Mouse (Mus musculus) urinary bladder, adult 2 months (tissue): ENCODE measurements at regions not wholly inside any gene's neighbourhood (a gene's known extent, or its start where the extent isn't known, plus 50 kb on each side); places are given as distances from the start of the nearest gene placed in this dataset.

ENCODE experiments used
- DNase-seq: peaks from one replicate; pipeline ENCODE4 v3.0.0; 2022; ENCODE audit warnings: low spot score

DNA sequence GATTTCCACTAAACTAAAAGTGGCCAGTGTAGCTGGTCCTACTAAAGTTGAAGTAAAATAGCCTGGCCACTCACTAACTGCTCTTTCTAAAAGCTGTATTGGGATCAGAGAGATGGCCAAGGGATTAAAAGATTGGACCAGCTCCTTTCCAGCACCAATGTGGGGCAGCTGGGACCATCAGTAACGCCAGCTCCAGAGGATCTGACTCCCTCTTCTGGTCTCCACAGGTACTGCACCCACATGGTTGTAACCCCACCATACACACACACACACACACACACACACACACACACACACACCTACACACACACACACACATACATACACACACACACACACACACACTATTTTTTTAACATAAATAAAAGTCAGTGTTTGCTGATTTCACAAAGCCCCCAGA is 122.1 kb upstream of the Topaz1 start:
- no peak for DNase-seq

DNA sequence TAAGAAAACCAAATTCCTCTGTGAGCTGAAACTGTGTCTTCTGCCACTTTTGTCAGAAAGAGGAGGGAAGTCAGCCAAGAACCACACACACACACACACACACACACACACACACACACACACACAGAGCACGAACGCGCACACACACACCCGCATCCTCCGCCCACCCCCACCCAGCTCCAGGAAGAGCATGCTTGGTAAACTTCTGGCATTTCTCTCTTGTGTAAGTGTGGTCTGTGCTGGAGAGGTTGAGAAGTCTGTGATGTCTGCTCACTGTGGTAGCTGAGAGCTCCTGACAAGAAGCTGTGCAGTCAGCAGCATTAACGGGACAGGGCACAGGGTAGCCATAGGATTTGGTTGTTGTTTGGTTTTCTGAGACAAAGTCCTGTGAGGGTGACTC is 120.8 kb upstream of the Topaz1 start:
- no peak for DNase-seq

DNA sequence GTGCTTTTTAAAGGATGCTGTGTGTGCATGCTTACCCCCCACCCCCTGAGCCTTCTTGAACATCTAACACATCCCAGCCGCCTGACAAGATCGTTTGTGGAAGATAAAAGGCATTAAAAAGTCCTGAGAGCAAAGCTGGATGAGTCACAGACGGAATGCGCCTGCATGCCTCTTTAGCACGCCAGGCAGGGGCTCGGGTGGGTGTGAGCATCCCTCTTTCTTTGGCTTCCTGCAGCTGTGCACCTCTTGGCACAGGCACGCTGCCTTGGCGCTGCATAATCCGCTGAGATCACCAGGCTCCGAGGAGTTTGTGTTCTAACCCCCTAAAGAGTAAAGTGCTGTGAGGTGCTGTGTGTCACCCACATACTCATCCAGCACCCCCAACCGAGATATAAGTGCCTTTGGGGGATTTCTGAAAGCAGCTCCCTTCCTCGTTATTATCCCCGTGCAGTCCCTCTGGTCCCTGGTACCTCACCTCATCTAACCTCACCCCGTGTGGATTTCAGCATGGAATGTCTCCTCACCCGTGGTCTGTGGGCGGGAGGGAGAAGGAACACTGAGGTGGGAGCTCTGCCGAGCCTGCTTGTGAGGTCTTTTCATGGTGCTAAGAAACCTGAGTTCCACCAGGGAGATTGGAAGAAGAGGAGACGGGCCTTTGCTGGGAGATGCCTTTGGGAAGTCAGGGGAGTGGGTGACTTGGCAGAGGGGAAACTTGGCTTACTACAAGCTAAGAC is 117.8 kb upstream of the Topaz1 start:
- DNase-seq: no peak

DNA sequence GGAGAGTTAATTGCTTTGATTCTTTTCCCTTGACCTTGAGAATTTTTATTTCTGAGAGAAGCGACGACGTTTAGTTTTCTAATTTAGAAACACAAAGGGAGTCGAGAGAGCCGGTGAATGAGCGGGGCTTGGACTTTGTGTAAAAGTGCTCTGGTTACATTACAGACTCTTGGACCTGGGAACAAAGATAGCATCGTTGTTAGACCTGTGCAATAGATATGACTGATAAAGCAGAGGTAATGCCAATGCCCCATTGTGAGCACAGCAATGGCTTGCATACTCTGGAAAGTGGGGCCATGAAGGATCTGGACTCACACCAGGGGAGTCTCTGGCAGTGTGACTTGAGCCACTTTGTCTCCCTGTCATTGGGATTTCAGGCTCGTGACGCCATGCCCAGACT is 115.4 kb upstream of the Topaz1 start:
- no peak for DNase-seq

DNA sequence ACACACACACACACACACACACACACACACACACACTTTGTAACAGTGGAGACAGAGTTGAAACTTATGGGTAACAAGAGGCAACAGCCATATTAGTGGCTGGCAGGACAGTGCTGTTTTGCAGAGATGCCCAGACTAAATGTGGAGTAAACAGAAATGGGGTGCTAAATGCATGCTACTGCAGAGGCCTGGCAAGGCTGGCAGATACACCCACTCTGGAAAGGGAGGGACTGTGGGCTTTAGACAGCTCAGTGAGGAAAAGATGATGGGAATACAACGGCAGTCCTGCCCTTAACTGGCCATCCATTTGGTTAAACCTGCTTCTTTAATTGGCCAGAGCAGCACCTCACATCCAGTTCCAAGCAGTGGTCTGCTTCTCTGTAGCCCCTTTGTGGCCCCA is 113.7 kb upstream of the Topaz1 start:
- DNase-seq: no peak

DNA sequence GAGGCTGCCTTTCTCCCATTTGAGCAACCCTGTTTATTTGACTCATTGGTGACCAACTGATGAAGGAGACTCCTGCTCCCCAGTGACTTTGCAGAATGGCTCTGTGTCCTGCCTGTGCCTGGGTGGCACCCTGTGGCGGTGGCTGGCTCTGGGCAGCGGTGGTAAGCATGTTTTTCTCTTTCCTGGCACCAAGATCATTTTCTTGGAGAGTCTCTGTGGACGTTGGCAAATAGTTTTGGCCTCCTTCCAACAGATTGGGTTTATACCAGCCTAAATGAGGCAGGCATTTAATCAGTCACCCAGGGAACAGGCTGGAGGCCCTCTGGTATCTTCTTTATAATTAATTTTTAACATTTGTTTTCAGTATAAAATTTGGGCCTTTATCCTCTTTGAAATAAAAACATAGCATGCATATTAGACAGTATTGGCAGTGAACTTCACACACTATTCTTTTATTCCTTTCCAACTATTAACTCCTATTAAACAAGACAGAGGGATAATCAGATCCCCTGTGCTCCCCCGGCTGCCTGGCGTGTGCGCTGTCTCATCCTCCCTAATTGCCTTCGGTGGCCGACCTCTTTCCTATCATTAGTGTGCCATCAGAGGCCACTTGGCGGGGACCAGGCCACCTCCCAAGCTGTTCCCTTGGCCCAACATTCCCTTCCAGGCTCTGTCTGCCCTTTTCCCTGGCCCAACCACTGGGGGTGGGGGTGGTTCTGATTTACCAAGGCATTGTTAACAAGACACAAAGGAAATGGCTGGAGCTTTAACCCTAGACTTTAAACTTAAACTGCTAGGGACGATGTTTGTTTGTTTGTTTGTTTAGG is 111.8 kb upstream of the Topaz1 start:
- no peak for DNase-seq

DNA sequence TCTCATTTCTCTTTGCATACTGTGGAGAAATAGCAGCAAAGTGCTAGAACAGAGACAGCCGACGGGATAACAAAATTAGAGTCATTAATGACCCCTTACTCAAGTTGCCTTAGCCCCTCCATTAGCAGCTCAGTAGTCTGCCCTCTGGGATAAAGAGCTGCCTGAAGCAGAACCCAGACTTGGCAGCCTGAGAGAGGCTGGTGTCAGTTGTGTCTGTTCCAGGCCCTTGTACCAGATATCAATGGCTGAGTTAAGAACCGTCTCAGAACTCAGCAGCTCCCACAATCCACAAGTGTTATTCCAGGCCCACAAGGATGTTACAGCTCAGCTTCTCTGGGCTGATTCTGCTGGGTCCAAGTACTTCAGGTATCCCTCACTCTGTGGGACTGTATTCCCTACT is 109.6 kb upstream of the Topaz1 start:
- DNase-seq: no peak

DNA sequence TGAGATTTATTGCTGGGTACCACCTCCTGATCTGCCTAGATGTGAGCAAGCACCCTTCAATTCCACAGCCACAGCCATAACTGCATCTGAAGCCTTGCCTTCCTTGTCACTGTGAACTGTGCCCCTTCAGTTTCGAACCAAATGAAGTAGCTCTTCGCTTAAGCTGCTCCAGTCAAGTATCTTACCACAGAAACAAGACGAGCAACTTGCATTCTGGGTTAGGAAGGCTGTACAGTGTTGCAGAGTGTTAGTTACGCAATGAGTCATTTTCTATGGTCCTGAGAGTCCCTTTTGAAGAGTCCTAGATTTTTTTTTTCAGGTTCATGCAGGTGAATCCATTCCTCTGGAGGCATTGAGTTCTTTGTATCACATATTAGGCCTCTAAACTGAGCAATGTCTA is 107.9 kb upstream of the Topaz1 start:
- no peak for DNase-seq

DNA sequence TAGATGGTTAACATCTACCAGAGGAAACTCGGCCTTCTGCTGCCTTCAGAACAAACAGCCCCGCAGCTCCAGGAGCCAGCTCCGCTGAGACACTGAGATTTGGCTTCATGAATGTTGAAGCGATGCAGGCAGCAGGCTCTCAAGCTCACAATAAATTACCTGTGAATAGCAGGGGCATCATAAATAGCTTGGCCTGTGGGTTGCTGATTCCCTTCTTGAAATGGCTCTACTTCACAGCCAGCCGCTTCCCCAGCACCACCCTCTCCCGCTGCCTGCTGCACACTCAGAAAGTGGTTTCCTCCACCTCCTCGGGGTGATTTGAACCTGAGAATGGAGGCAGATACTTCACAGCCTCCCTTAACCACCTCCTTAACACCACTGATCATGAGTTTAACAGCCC is 104.2 kb upstream of the Topaz1 start:
- DNase-seq: no peak

DNA sequence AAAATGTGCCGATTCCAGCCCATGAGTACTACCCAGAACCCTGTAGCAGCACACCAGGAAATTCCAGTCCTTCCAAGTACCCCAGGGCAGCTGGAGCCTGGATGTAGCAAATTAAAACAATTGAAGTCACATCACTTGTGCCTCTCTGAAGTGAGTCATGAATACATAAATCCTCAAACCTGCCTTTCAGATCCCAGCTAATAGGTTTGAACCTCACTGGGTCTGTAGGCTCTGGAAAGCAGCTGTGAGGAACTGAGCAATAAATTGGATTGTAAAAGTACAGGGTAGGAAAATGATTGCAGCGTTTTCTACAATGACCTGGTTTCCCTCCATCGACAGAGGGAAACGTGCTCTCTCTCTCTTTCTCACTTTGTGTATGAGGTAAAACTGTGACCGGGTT is 101.6 kb upstream of the Topaz1 start:
- DNase-seq: no peak

DNA sequence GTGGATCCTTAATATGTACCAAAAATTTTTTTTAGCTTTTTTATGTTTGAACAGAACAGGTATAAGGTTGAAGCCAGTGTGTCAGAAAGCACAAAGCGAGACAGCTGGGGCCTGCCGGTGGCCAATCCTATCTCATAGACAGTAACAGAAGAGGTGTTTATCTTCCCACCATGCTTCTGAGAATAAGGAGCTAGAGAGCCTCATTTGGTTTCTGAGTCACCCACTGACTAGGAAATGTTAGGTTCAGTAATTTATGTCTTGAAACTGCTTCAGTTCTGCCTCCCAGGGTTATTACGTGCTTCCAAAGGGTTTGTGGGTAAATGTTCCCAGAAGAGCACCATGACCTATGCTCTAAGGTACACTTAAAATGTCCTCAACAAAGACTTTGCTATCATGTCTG is 96.3 kb upstream of the Topaz1 start:
- no peak for DNase-seq

DNA sequence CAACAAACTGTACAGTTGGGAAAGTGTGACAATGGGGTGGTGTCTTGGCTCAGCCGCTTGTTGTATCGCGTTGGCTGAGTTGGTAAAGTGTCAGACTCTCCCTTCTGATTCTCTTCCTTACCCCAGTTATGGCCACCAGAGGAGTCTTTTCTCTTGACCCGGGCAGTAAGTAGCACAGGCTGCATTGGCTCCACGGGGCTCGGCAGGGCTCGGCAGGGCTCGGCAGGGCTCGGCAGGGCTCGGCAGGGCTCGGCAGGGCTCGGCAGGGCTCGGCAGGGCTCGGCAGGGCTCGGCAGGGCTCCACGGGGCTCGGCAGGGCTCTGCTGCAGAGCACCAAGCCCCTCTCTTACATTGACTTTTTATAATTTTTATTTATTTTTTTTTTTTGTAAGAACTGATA is 91.6 kb upstream of the Topaz1 start:
- peak; percentile 31 for DNase-seq

DNA sequence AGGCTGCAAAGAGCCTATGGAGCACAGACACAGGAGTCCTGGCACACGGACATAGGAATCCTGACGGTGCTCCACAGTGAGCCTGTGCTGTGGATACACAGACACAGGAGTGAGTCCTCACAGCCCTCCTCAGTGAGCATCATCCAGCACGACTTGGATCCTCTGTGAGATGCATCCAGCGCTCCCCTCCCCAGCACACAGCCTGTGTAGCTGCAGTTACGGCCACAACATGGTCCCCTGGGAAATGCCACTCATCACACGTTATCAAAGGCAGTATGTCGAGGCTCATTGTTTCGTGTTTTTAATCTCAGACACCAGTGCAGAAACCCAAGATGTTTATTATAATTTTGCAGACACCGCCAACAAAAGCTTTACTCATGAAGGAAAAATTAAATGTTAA is 87.1 kb upstream of the Topaz1 start:
- no peak for DNase-seq

DNA sequence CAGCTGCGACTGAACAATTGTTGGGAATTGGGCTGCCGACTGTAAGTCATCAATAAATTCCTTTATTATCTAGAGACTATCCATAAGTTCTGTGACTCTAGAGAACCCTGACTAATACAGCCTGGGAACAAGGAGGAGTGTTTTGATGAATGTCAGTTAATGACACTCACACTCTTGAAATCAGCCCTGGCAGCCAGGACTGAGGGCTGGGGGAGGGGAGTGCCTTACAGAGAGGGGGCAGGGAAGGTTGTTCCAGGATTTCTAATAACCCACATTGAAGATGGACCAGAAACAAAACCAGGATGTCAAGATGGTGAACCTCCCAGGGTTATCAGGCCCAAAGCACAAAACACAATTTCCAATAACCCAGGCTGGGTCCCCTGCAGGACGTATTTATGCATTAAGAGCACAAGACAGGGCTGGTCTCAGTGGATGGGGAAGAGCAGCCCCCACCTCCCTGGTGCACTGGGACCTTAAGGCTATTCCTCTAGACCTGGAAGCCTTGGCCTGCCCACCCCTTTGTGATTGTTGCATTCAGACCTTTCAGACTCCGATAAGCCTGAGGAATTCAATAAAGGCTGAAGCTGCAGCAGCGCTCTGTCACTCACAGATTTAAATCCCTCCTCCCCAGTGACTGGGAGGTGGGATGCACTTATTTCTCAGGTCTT is 80.0 kb upstream of the Topaz1 start:
- no peak for DNase-seq

DNA sequence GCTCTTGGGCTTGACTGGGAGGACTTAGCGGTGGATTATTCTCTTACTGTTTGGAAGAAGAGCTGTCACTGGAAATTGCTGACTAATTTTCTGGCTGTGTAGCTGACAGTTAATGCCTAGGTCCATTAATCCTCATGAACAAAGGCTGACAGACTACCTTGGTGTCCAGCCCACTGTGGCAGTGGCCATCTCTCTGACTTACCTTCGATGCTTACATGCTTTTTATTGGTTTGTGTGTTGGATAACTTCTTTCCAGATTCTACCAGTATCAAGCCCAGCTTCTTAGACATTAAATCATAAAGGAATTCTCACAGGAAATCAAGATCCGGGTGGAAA is 79.5 kb upstream of the Topaz1 start:
- no peak for DNase-seq

DNA sequence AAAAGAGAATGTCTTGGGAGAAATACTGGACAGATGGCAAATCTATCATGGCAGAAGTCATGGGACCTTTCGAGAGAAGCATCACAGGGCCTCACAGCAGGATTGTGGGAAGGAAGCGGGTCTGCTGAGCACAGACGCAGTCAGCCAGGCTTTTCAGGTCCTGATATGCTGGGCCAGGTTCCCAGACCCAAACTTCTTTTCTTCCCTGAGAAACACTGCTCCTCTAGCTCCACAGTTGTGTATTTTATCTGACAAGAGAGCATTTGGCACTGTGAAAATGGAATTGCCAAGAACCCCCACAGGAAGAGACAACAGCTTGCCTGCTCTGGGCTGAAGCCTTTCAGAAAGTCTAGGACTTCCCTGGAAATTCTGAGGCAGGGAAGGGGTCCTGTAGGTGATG is 73.4 kb upstream of the Topaz1 start:
- no peak for DNase-seq

DNA sequence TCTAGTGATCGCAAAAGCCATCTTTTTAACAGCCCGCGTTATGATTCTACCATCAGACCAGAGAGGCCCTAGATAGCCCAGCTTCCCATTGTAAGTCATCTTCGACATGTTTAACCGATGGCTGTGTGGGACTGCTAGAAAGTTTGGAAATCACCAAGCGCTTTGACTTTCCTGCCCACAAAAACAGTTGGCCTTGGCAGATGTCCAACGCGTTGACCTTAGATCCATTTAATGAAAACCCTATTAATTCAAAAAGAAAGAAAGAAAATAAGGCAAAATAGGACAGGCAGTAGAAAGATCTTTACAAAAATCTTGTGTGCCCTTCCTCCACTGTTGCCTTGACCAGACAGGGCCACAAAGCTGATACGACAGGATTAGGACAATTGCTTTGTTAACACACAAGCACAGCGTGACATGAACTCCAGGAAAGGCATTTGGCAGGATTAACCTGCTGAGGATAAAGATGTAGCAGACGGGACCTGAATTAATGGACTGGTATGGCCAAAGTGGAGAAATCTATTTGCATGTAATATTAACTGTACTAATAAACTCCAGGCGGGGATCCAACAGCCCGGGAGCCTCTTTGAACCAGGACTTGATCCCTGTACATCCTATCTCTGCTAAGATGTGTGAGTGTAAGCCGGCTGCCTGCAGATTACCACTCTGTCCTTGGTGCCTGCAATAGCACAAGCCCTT is 69.0 kb upstream of the Topaz1 start:
- no peak for DNase-seq

DNA sequence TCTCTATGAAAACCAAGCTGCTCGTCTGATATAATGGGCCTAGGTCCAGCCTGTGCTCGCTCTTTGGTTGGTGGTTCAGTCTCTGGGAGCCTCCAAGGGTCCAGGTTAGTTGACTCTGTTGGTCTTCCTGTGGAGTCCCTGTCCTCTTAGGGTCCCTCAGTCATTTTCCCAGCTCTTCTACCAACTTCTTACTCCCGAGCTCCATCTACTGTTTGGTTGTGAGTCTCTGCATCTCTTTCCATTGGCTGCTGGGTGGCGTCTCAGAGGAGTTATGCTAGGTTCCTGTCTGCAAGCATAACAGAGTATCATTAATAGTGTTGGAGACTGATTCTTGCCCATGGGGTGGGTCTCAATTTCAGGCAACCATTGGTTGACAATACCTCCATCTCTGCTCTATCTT is 60.0 kb upstream of the Topaz1 start:
- no peak for DNase-seq

DNA sequence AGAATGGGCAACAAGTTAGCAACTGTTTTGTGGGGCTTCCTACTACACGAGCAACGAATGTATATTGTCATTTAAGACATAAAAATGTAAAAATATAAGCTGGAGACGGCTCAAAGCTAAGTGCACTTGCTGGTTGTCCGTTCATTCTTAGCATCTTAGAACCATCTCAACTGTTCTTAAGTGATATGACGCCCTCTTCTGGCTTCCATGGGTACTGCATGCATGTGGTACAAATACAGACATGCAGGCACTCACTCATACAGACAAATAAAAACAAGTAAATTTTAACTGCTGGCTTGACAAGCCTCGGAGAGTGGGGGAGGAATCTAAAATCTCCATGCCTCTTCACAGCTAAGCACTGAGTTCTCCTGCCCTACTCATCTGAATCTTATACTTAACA is 55.3 kb upstream of the Topaz1 start:
- DNase-seq: no peak

DNA sequence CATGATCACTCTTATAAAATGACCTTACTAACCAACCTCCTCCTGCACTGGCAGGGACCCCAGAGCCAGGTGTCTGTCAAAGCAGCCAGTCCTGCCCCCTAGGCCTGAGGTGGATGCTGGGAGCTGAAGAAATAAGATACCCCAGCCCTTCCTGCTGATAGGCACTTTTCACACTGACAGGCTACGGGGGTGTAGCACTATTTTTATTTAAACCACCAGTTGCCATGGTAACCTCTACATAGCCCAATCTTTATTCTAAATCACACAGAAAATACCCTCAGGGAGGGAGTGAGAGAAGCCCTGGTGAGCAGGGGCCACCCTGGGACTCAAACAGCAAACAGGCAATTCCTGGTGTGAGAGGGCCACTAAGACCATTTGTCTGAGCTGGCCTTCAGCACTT is 51.4 kb upstream of the Topaz1 start:
- DNase-seq: no peak
